Mouse (Mus musculus): Measurements from ENCODE around the gene Ptpre. TPM values are rescaled to one million over a fixed set of nuclear protein-coding genes. Genes with fewer than 3 reads are reported as not detected.
A peak's percentile ranks its signal among the peaks of the same experiment; 100 is the strongest.

Gene Ptpre
- polyA plus RNA-seq, 1 experiment from 2014 or later: 2.7 TPM

- WGBS: 60% methylated on average over 2 of the region's 2 CpGs
- no peaks in the 10 kb centered on the region for H3K27me3 ChIP-seq (ENCODE audit: control insufficient read depth, insufficient read depth, low read length)
- H3K4me2 ChIP-seq (replicated peaks; ENCODE audit: low read depth, low read length): no peak overlapping the region
- no peak overlapping the region for H3K9ac ChIP-seq (replicated peaks; ENCODE audit: low read depth, low read length)
- H3K36me3 ChIP-seq (ENCODE audit: control insufficient read depth, insufficient read depth, low read length): no peaks in the 10 kb centered on the region
- no peaks in the 10 kb centered on the region for H3K4me1 ChIP-seq (ENCODE audit: control insufficient read depth, insufficient read depth, low read length)
- H3K27ac ChIP-seq (ENCODE audit: low read length): no peak overlapping the region
- no peak overlapping the region for H3K4me3 ChIP-seq (ENCODE audit: low read depth, low read length)
- ATAC-seq (ENCODE audit: insufficient number of reproducible peaks, insufficient read depth, low FRiP score, low read depth): no peak
- H3K9me3 ChIP-seq (ENCODE audit: control insufficient read depth, low read depth, low read length): no peaks in the 10 kb centered on the region
These were observed 102.1 kb downstream of the Ptpre start for GRCm38 (mm10) chr7:135639361-135639760.

DNA sequence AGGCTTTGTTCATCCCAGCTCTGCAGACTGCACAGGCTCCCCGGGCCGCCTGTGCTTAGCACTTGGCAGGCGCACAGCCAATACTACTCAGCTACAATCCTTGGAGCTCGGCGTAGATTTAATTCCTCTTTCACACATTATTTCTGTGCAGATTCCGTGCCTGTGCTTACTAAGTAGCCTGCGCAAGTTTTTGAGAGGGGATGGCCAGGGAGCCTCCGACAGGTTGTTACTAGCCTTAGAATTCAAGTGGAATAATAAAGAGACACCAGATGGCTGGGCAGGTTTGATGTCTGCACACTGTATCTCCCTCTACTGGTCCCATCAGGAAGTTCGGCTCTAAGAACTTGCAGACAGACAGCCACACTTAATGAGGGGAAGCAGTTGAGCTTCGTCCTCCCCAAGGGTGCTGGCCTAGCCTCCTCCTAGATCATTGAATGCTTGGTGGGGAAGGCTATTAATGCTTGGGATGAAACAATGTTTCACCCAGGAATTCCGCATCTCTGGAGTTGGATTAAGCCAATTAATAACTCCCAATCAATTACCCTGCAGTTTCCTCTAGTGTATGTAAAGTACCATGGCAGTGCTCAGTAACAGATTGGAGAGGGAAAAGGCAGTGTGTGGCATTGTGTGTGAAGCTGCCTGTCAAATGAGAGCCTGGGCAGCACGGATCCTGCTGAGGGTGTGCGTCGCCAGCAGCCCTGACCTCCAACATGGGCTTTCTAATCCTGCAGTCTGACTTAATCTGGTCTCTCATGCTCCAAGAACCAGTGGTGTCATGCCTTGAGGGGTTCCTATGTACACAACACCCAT lies 104.6 kb downstream of the Ptpre start:
- Histone ChIP-seq H3K27ac (ENCODE audit: low read length) (no peak overlapping the region), H3K4me1 (ENCODE audit: control insufficient read depth, insufficient read depth, low read length) (no peaks in the 10 kb centered on the region), H3K4me3 (ENCODE audit: low read depth, low read length) (no peak overlapping the region), H3K36me3 (ENCODE audit: control insufficient read depth, insufficient read depth, low read length) (no peaks in the 10 kb centered on the region), H3K27me3 (ENCODE audit: control insufficient read depth, insufficient read depth, low read length) (no peaks in the 10 kb centered on the region), H3K9ac (replicated peaks; ENCODE audit: low read depth, low read length) (no peak overlapping the region), H3K4me2 (replicated peaks; ENCODE audit: low read depth, low read length) (no peak overlapping the region), H3K9me3 (ENCODE audit: control insufficient read depth, low read depth, low read length) (no peaks in the 10 kb centered on the region)
- no peak for ATAC-seq (ENCODE audit: insufficient number of reproducible peaks, insufficient read depth, low FRiP score, low read depth)
- 59% methylated on average over 14 of the region's 14 CpGs for WGBS

DNA sequence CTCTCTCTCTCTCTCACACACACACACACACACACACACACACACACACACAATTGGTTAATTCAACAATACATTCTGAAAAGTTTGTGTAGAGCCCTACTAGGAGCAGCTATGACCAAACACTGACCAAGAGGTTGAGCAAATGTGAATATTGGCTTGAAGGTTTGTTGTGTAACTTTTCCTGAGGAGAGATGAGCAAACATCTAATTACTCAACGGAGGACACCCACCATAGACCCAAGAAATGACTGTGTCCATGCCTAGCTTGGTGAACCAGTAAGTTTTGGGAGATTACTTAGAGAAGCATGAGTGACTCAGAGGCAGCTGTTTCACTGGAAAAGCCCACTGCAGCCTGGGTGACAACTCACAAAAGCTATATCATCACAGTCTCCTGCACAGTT lies 107.2 kb downstream of the Ptpre start:
- no peaks in the 10 kb centered on the region for H3K4me1 ChIP-seq (ENCODE audit: control insufficient read depth, insufficient read depth, low read length)
- no peak overlapping the region for H3K4me2 ChIP-seq (replicated peaks; ENCODE audit: low read depth, low read length)
- ATAC-seq (ENCODE audit: insufficient number of reproducible peaks, insufficient read depth, low FRiP score, low read depth): no peak
- no peaks in the 10 kb centered on the region for H3K27me3 ChIP-seq (ENCODE audit: control insufficient read depth, insufficient read depth, low read length)
- no peak overlapping the region for H3K27ac ChIP-seq (ENCODE audit: low read length)
- H3K9me3 ChIP-seq (ENCODE audit: control insufficient read depth, low read depth, low read length): no peaks in the 10 kb centered on the region
- 83% methylated on average over 1 of the region's 1 CpGs for WGBS
- H3K9ac ChIP-seq (replicated peaks; ENCODE audit: low read depth, low read length): no peak overlapping the region
- no peaks in the 10 kb centered on the region for H3K36me3 ChIP-seq (ENCODE audit: control insufficient read depth, insufficient read depth, low read length)
- H3K4me3 ChIP-seq (ENCODE audit: low read depth, low read length): no peak overlapping the region

GRCm38 (mm10) chr7:135646976-135647375 lies 109.7 kb downstream of the Ptpre start:
- Histone ChIP-seq H3K9me3 (ENCODE audit: control insufficient read depth, low read depth, low read length) (no peaks in the 10 kb centered on the region), H3K4me3 (ENCODE audit: low read depth, low read length) (no peak overlapping the region), H3K4me1 (ENCODE audit: control insufficient read depth, insufficient read depth, low read length) (no peaks in the 10 kb centered on the region), H3K27ac (ENCODE audit: low read length) (no peak overlapping the region), H3K36me3 (ENCODE audit: control insufficient read depth, insufficient read depth, low read length) (no peaks in the 10 kb centered on the region), H3K9ac (replicated peaks; ENCODE audit: low read depth, low read length) (no peak overlapping the region), H3K27me3 (ENCODE audit: control insufficient read depth, insufficient read depth, low read length) (no peaks in the 10 kb centered on the region), H3K4me2 (replicated peaks; ENCODE audit: low read depth, low read length) (no peak overlapping the region)
- WGBS: 78% methylated on average over 6 of the region's 6 CpGs
- no peak for ATAC-seq (ENCODE audit: insufficient number of reproducible peaks, insufficient read depth, low FRiP score, low read depth)

- H3K9me3 ChIP-seq (ENCODE audit: control insufficient read depth, low read depth, low read length): no peaks in the 10 kb centered on the region
- H3K27ac ChIP-seq (ENCODE audit: low read length): no peak overlapping the region
- H3K4me2 ChIP-seq (replicated peaks; ENCODE audit: low read depth, low read length): no peak overlapping the region
- H3K4me1 ChIP-seq (ENCODE audit: control insufficient read depth, insufficient read depth, low read length): no peaks in the 10 kb centered on the region
- no peak overlapping the region for H3K9ac ChIP-seq (replicated peaks; ENCODE audit: low read depth, low read length)
- no peak for ATAC-seq (ENCODE audit: insufficient number of reproducible peaks, insufficient read depth, low FRiP score, low read depth)
- no peaks in the 10 kb centered on the region for H3K27me3 ChIP-seq (ENCODE audit: control insufficient read depth, insufficient read depth, low read length)
- WGBS: 85% methylated on average over 8 of the region's 8 CpGs
- no peak overlapping the region for H3K4me3 ChIP-seq (ENCODE audit: low read depth, low read length)
- no peaks in the 10 kb centered on the region for H3K36me3 ChIP-seq (ENCODE audit: control insufficient read depth, insufficient read depth, low read length)
These were observed 111.5 kb downstream of the Ptpre start for GRCm38 (mm10) chr7:135648821-135649220.

DNA sequence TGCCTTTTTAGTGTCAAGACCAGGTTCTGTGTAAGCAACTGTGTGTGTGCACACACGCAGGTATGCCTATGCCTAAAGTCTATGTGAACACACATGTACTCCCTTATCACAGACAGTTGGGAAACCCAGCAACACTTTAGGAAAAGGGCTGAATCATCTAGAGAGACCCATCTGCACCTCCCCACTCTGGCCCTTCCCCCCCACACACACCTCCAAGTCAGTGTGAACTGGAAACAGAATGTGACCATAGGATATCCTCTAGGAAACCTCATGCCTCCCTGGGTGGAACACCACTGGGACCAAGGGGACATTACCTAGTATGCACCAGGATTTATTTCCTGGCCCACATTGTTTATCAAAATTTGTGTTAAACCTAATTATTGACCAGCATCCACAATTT lies 112.0 kb downstream of the Ptpre start:
- Histone ChIP-seq H3K27ac (ENCODE audit: low read length) (no peak overlapping the region), H3K36me3 (ENCODE audit: control insufficient read depth, insufficient read depth, low read length) (no peaks in the 10 kb centered on the region), H3K9me3 (ENCODE audit: control insufficient read depth, low read depth, low read length) (no peaks in the 10 kb centered on the region), H3K9ac (replicated peaks; ENCODE audit: low read depth, low read length) (no peak overlapping the region), H3K4me2 (replicated peaks; ENCODE audit: low read depth, low read length) (no peak overlapping the region), H3K4me1 (ENCODE audit: control insufficient read depth, insufficient read depth, low read length) (no peaks in the 10 kb centered on the region), H3K27me3 (ENCODE audit: control insufficient read depth, insufficient read depth, low read length) (no peaks in the 10 kb centered on the region), H3K4me3 (ENCODE audit: low read depth, low read length) (no peak overlapping the region)
- ATAC-seq (ENCODE audit: insufficient number of reproducible peaks, insufficient read depth, low FRiP score, low read depth): no peak
- WGBS: 85% methylated on average over 1 of the region's 1 CpGs

- no peak for ATAC-seq (ENCODE audit: insufficient number of reproducible peaks, insufficient read depth, low FRiP score, low read depth)
- H3K27ac ChIP-seq (ENCODE audit: low read length): no peak overlapping the region
- no peaks in the 10 kb centered on the region for H3K36me3 ChIP-seq (ENCODE audit: control insufficient read depth, insufficient read depth, low read length)
- H3K9me3 ChIP-seq (ENCODE audit: control insufficient read depth, low read depth, low read length): no peaks in the 10 kb centered on the region
- H3K4me2 ChIP-seq (replicated peaks; ENCODE audit: low read depth, low read length): no peak overlapping the region
- 85% methylated on average over 5 of the region's 5 CpGs for WGBS
- no peak overlapping the region for H3K9ac ChIP-seq (replicated peaks; ENCODE audit: low read depth, low read length)
- no peak overlapping the region for H3K4me3 ChIP-seq (ENCODE audit: low read depth, low read length)
- no peaks in the 10 kb centered on the region for H3K27me3 ChIP-seq (ENCODE audit: control insufficient read depth, insufficient read depth, low read length)
- H3K4me1 ChIP-seq (ENCODE audit: control insufficient read depth, insufficient read depth, low read length): no peaks in the 10 kb centered on the region
These were observed 112.8 kb downstream of the Ptpre start for GRCm38 (mm10) chr7:135650061-135650460.

DNA sequence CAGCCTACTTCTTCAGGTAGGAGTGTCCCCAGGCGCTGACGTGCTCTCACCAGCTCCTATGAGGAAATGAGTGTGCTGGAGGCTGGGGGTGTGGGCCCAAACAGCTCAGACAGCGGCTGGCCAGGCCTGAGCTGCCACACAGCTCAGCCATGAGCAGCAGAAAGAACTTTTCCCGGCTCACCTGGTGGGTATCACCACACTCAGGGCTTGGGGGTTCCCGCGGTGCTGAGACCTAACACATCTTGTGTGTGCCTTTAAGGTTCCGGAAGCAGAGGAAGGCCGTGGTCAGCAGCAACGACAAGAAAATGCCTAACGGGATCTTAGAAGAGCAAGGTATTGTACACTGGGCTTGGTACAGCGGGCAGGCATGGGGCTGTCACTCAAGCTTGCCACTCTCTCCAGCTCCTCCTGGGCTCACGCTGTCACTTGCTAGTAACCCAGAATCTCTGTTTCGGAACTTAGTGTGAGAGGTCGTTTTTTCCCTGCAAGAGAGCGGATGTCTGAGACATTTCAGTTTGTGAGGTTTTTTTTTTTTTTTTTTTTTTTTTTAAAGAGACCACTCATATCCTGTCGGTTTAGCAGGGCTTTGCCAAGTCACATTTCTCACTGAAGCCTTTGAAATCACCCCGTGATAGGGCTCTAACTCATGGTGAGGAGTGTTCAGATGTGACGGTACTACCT lies 114.7 kb downstream of the Ptpre start:
- Histone ChIP-seq H3K27ac (ENCODE audit: low read length) (0 out of 2 replicates have a peak overlapping the region, but pooled peaks have one; percentile 27), H3K4me2 (replicated peaks; ENCODE audit: low read depth, low read length) (peak overlapping the region; percentile 13), H3K4me1 (ENCODE audit: control insufficient read depth, insufficient read depth, low read length) (no peaks in the 10 kb centered on the region), H3K4me3 (ENCODE audit: low read depth, low read length) (no peak overlapping the region; the same call in 1 of the 2 replicates), H3K9me3 (ENCODE audit: control insufficient read depth, low read depth, low read length) (no peaks in the 10 kb centered on the region), H3K9ac (replicated peaks; ENCODE audit: low read depth, low read length) (no peak overlapping the region), H3K36me3 (ENCODE audit: control insufficient read depth, insufficient read depth, low read length) (no peaks in the 10 kb centered on the region), H3K27me3 (ENCODE audit: control insufficient read depth, insufficient read depth, low read length) (no peaks in the 10 kb centered on the region)
- no peak for ATAC-seq (ENCODE audit: insufficient number of reproducible peaks, insufficient read depth, low FRiP score, low read depth)
- whole genome bisulfite sequencing: 46% methylated on average over 18 of the region's 18 CpGs
